Mouse (Mus musculus) cortical plate, adult 2 months (tissue): ENCODE data around the gene Ppib. TPM values are rescaled to one million over a fixed set of nuclear protein-coding genes. Genes with fewer than 3 reads are reported as not detected.
A peak's percentile ranks its signal among the peaks of the same experiment; 100 is the strongest.

ENCODE experiments used
- H3K27ac ChIP-seq: fragments of 200-500 bp; 2 replicates; pipeline ENCODE4 v1.5.1; 2012; ENCODE audit warnings: low read length, control low read depth, inconsistent platforms; ENCODE audit not compliant: insufficient read depth
- H3K4me1 ChIP-seq: fragments of 200-500 bp; 2 replicates; pipeline ENCODE4 v1.6.1; 2011; ENCODE audit warnings: low read length; ENCODE audit not compliant: control insufficient read depth, insufficient read depth
- H3K4me3 ChIP-seq: fragments of 200-500 bp; 2 replicates; pipeline ENCODE4 v1.5.1; 2011; ENCODE audit warnings: mild to moderate bottlenecking, low read length, control low read depth; ENCODE audit not compliant: insufficient read depth
- CTCF ChIP-seq: fragments of 200-500 bp; IDR thresholded peaks from 2 replicates; pipeline ENCODE4 v1.5.1; 2011; ENCODE audit warnings: mild to moderate bottlenecking, control low read depth, low read length; ENCODE audit not compliant: insufficient read depth; ENCODE audit errors: extremely low read depth
- POLR2A ChIP-seq: fragments of 200-500 bp; IDR thresholded peaks from 2 replicates; pipeline ENCODE4 v1.6.1; 2011; ENCODE audit warnings: mild to moderate bottlenecking, low read length, control low read depth; ENCODE audit not compliant: insufficient read depth; ENCODE audit errors: extremely low read depth
- polyA plus RNA-seq: library from polyadenylated mRNA; depleted of rRNA; stranded (reverse); fragments of >200 nt; gene quantifications from 2 replicates; pipeline ENCODE4 v1.2.3, GENCODE M21; 2012; rRNA removed

Ppib gene
- polyA plus RNA-seq, result 240 and 243 TPM in 2 replicates

GRCm38 (mm10) chr9:66059583-66060307, at the start of gene Ppib:
Ppib (plus strand) TSS chr9:66060222.
- Histone ChIP-seq H3K4me3 (peak within 1 kb of the TSS; percentile 76), H3K27ac (no peak within 1 kb of the TSS), H3K4me1 (no peaks in the 10 kb centered on the region; the same call in 1 of the 2 replicates)
- TF ChIP-seq CTCF (no peak), POLR2A (peak; percentile 87)

GRCm38 (mm10) chr9:66020601-66021000, 39.4 kb upstream of the Ppib start:
- no peaks in the 10 kb centered on the region for H3K4me1 ChIP-seq
- TF ChIP-seq CTCF (no peak), POLR2A (no peak)
- no peak overlapping the region for H3K27ac ChIP-seq
- no peak overlapping the region for H3K4me3 ChIP-seq

GRCm38 (mm10) chr9:66038082-66038481, 21.9 kb upstream of the Ppib start:
- TF ChIP-seq POLR2A (no peak), CTCF (no peak)
- no peak overlapping the region for H3K27ac ChIP-seq
- H3K4me1 ChIP-seq, result peaks cover 7% of the 10 kb centered on the region
- no peak overlapping the region for H3K4me3 ChIP-seq

GRCm38 (mm10) chr9:66038581-66038980, 21.4 kb upstream of the Ppib start:
- no peak overlapping the region for H3K27ac ChIP-seq
- H3K4me1 ChIP-seq, result peaks cover 7% of the 10 kb centered on the region
- TF ChIP-seq POLR2A (no peak), CTCF (no peak)
- no peak overlapping the region for H3K4me3 ChIP-seq

GRCm38 (mm10) chr9:66039290-66039689, 20.7 kb upstream of the Ppib start:
- TF ChIP-seq POLR2A, result no peak
- no peak for TF ChIP-seq CTCF
- Histone ChIP-seq H3K4me1 (peaks cover 7% of the 10 kb centered on the region), H3K4me3 (no peak overlapping the region), H3K27ac (no peak overlapping the region)

GRCm38 (mm10) chr9:66040801-66041200, 19.2 kb upstream of the Ppib start:
- Histone ChIP-seq H3K27ac (0 out of 2 replicates have a peak overlapping the region, but pooled peaks have one; percentile 2), H3K4me1 (peaks cover 7% of the 10 kb centered on the region)
- no peak for TF ChIP-seq CTCF
- TF ChIP-seq POLR2A, result no peak

GRCm38 (mm10) chr9:66042331-66042730, 17.7 kb upstream of the Ppib start:
- Histone ChIP-seq H3K4me3 (no peak overlapping the region), H3K4me1 (peaks cover 7% of the 10 kb centered on the region), H3K27ac (no peak overlapping the region)
- TF ChIP-seq CTCF (no peak), POLR2A (no peak)

More at GRCm38 (mm10) chr9:66040801-66041200, 19.2 kb upstream of the Ppib start:
- H3K4me3 ChIP-seq, result no peak overlapping the region

- no peak for TF ChIP-seq CTCF
- TF ChIP-seq POLR2A, result no peak
- H3K4me3 ChIP-seq, result no peak overlapping the region
- H3K4me1 ChIP-seq, result peaks cover 7% of the 10 kb centered on the region
- H3K27ac ChIP-seq, result no peak overlapping the region
Measured at GRCm38 (mm10) chr9:66043241-66043640, 16.8 kb upstream of the Ppib start.

GRCm38 (mm10) chr9:66049931-66050601, 10.0 kb upstream of the Ppib start:
- Histone ChIP-seq H3K4me3 (no peak overlapping the region), H3K27ac (no peak overlapping the region), H3K4me1 (no peaks in the 10 kb centered on the region)
- no peak for TF ChIP-seq POLR2A
- no peak for TF ChIP-seq CTCF

GRCm38 (mm10) chr9:66051493-66051892, 8.5 kb upstream of the Ppib start:
- TF ChIP-seq CTCF, result no peak
- no peak for TF ChIP-seq POLR2A
- H3K4me3 ChIP-seq, result no peak overlapping the region
- H3K4me1 ChIP-seq, result no peaks in the 10 kb centered on the region
- H3K27ac ChIP-seq, result no peak overlapping the region
